Mouse (Mus musculus): Measurements from ENCODE around the gene Kcnc3. TPM values are rescaled to one million over a fixed set of nuclear protein-coding genes. Genes with fewer than 3 reads are reported as not detected.
A peak's percentile ranks its signal among the peaks of the same experiment; 100 is the strongest.

Gene Kcnc3
- total RNA-seq, 2 experiments from 2014 or later: 0.38 to 0.43 TPM

GRCm38 (mm10) chr7:44571811-44572210 is 18.7 kb upstream of the Kcnc3 start:
- DNase-seq: no peak

- DNase-seq: no peak
These were observed 18.2 kb upstream of the Kcnc3 start, which contains the start of gene Napsa for GRCm38 (mm10) chr7:44572213-44572701. TSS of gene Napsa (plus strand) at chr7:44572380.

- DNase-seq: no peak
These were observed 17.4 kb upstream of the Kcnc3 start for GRCm38 (mm10) chr7:44572956-44573484.

- no peak for DNase-seq
These were observed 14.1 kb upstream of the Kcnc3 start for GRCm38 (mm10) chr7:44576333-44576844.

GRCm38 (mm10) chr7:44581637-44582036 is 8.8 kb upstream of the Kcnc3 start:
- no peak for DNase-seq

- no peak for DNase-seq
These were observed 7.8 kb upstream of the Kcnc3 start for GRCm38 (mm10) chr7:44582709-44583108.

- no peak for DNase-seq
These were observed 7.3 kb upstream of the Kcnc3 start for GRCm38 (mm10) chr7:44583146-44583545.

- DNase-seq: no peak
These were observed 6.1 kb upstream of the Kcnc3 start for GRCm38 (mm10) chr7:44584265-44584804.

GRCm38 (mm10) chr7:44584921-44585320 is 5.5 kb upstream of the Kcnc3 start:
- DNase-seq: no peak

- no peak for DNase-seq
These were observed 4.9 kb upstream of the Kcnc3 start for GRCm38 (mm10) chr7:44585606-44586005.

- DNase-seq: no peak
These were observed 3.9 kb upstream of the Kcnc3 start for GRCm38 (mm10) chr7:44586518-44586917.

GRCm38 (mm10) chr7:44586930-44587329 is 3.5 kb upstream of the Kcnc3 start:
- DNase-seq: peak; percentile 52

GRCm38 (mm10) chr7:44587676-44588075 is 2.8 kb upstream of the Kcnc3 start:
- DNase-seq: no peak

GRCm38 (mm10) chr7:44588338-44588737 is 2.1 kb upstream of the Kcnc3 start:
- no peak for DNase-seq

- peak; percentile 61 for DNase-seq
These were observed 1.3 kb upstream of the Kcnc3 start for GRCm38 (mm10) chr7:44589149-44589548.

- no peak for DNase-seq
These were observed 518 bp upstream of the Kcnc3 start for GRCm38 (mm10) chr7:44589946-44590345.

- DNase-seq: no peak
These were observed 1.1 kb downstream of the Kcnc3 start for GRCm38 (mm10) chr7:44591348-44592116.

- DNase-seq: no peak
These were observed 2.6 kb downstream of the Kcnc3 start for GRCm38 (mm10) chr7:44593051-44593450.

- DNase-seq: peak; percentile 93
These were observed 3.3 kb downstream of the Kcnc3 start for GRCm38 (mm10) chr7:44593775-44594174.

- no peak for DNase-seq
These were observed 3.8 kb downstream of the Kcnc3 start for GRCm38 (mm10) chr7:44594291-44594690.

- no peak for DNase-seq
These were observed 4.7 kb downstream of the Kcnc3 start for GRCm38 (mm10) chr7:44595131-44595561.

- no peak for DNase-seq
These were observed 5.6 kb downstream of the Kcnc3 start for GRCm38 (mm10) chr7:44596051-44596450.

GRCm38 (mm10) chr7:44596996-44597538 is 6.6 kb downstream of the Kcnc3 start:
- DNase-seq: no peak
